Mouse (Mus musculus): ENCODE measurements around the gene Pafah1b3.

Gene Pafah1b3

GRCm38 (mm10) chr7:25281166-25281733 lies 16.5 kb downstream of the Pafah1b3 start:
- DNase-seq (ENCODE audit: low spot score) = no peak

GRCm38 (mm10) chr7:25279861-25280791 lies 17.7 kb downstream of the Pafah1b3 start:
- peak; percentile 39 for DNase-seq (ENCODE audit: low spot score)

GRCm38 (mm10) chr7:25279076-25279860 lies 18.5 kb downstream of the Pafah1b3 start:
- peak; percentile 86 for DNase-seq (ENCODE audit: low spot score)

GRCm38 (mm10) chr7:25278341-25279075 lies 19.3 kb downstream of the Pafah1b3 start:
- DNase-seq (ENCODE audit: low spot score) = peak; percentile 80

GRCm38 (mm10) chr7:25277998-25278340 lies 19.8 kb downstream of the Pafah1b3 start:
- no peak for DNase-seq (ENCODE audit: low spot score)

- DNase-seq (ENCODE audit: low spot score) = no peak
These were observed 20.4 kb downstream of the Pafah1b3 start for GRCm38 (mm10) chr7:25277405-25277804.

GRCm38 (mm10) chr7:25275555-25276298 lies 22.1 kb downstream of the Pafah1b3 start:
- peak; percentile 6 for DNase-seq (ENCODE audit: low spot score)

GRCm38 (mm10) chr7:25274996-25275395 lies 22.8 kb downstream of the Pafah1b3 start:
- DNase-seq (ENCODE audit: low spot score) = no peak

GRCm38 (mm10) chr7:25274571-25274970 lies 23.2 kb downstream of the Pafah1b3 start:
- DNase-seq (ENCODE audit: low spot score) = no peak

- peak; percentile 7 for DNase-seq (ENCODE audit: low spot score)
These were observed 24.2 kb downstream of the Pafah1b3 start for GRCm38 (mm10) chr7:25273259-25274241.

- peak; percentile 4 for DNase-seq (ENCODE audit: low spot score)
These were observed 25.1 kb downstream of the Pafah1b3 start for GRCm38 (mm10) chr7:25272445-25273258.

GRCm38 (mm10) chr7:25271651-25272444 lies 25.9 kb downstream of the Pafah1b3 start:
- peak; percentile 7 for DNase-seq (ENCODE audit: low spot score)

GRCm38 (mm10) chr7:25270652-25271633 lies 26.8 kb downstream of the Pafah1b3 start:
- peak; percentile 7 for DNase-seq (ENCODE audit: low spot score)

GRCm38 (mm10) chr7:25269545-25270271 lies 28.1 kb downstream of the Pafah1b3 start:
- peak; percentile 5 for DNase-seq (ENCODE audit: low spot score)

GRCm38 (mm10) chr7:25269029-25269428 lies 28.8 kb downstream of the Pafah1b3 start:
- DNase-seq (ENCODE audit: low spot score) = peak; percentile 13

- no peak for DNase-seq (ENCODE audit: low spot score)
These were observed 29.2 kb downstream of the Pafah1b3 start for GRCm38 (mm10) chr7:25268588-25268987.

All from ovary, postnatal 36 days (tissue).